Mouse (Mus musculus) liver, adult 2 months (tissue): ENCODE results near the gene Ubl7. TPM values are rescaled to one million over a fixed set of nuclear protein-coding genes. Genes with fewer than 3 reads are reported as not detected.

Source experiments
- DNase-seq: peaks from one replicate; pipeline ENCODE4 v3.0.0-alpha.2; 2011; ENCODE audit warnings: low read depth, low spot score; ENCODE audit errors: extremely low read depth
- H3K27ac ChIP-seq: fragments of 200-500 bp; replicated peaks from 2 replicates; pipeline ENCODE4 v1.5.1; 2012; ENCODE audit warnings: low read depth, mild to moderate bottlenecking, control low read depth, inconsistent platforms, low read length; ENCODE audit not compliant: insufficient read depth
- H3K27me3 ChIP-seq: fragments of 200-500 bp; 2 replicates; pipeline ENCODE4 v1.6.1; 2012; ENCODE audit warnings: mild to moderate bottlenecking, moderate library complexity, low read length, inconsistent platforms; ENCODE audit not compliant: control insufficient read depth, insufficient read depth
- H3K36me3 ChIP-seq: fragments of 200-500 bp; 2 replicates; pipeline ENCODE4 v1.6.1; 2012; ENCODE audit warnings: low read length, inconsistent platforms; ENCODE audit not compliant: control insufficient read depth, insufficient read depth
- H3K4me1 ChIP-seq: fragments of 200-500 bp; 2 replicates; pipeline ENCODE4 v1.6.1; 2011; ENCODE audit warnings: low read length; ENCODE audit not compliant: control insufficient read depth, insufficient read depth
- H3K4me3 ChIP-seq: fragments of 200-500 bp; 2 replicates; pipeline ENCODE4 v1.5.1; 2011; ENCODE audit warnings: low read depth, mild to moderate bottlenecking, control low read depth, low read length, moderate library complexity; ENCODE audit not compliant: insufficient read depth
- H3K79me2 ChIP-seq: fragments of 200-500 bp; 2 replicates; pipeline ENCODE4 v1.6.1; 2012; ENCODE audit warnings: inconsistent platforms, mild to moderate bottlenecking, low read length, moderate library complexity; ENCODE audit not compliant: control insufficient read depth, insufficient read depth
- H3K9ac ChIP-seq: fragments of 200-500 bp; 2 replicates; pipeline ENCODE4 v1.6.1; 2012; ENCODE audit warnings: low read depth, mild to moderate bottlenecking, control low read depth, inconsistent platforms, low read length
- CTCF ChIP-seq: fragments of 200-500 bp; IDR thresholded peaks from 2 replicates; pipeline ENCODE4 v1.5.1; 2011; ENCODE audit warnings: low read depth, low read length, control low read depth
- POLR2A ChIP-seq: fragments of 200-500 bp; IDR thresholded peaks from 2 replicates; pipeline ENCODE4 v1.6.1; 2011; ENCODE audit warnings: low read length, control low read depth; ENCODE audit not compliant: insufficient read depth; ENCODE audit errors: extremely low read depth
- WGBS: fragments of 180-500 bp; shearing (Covaris S2); methylation state at CpG from one replicate; pipeline ENCODE4 v1.1.7; 2018; 5-methylcytosine and 5-hydroxymethylcytosine counted together
- polyA plus RNA-seq: library from polyadenylated mRNA; depleted of rRNA; stranded (reverse); fragments of >200 nt; gene quantifications from 2 replicates; pipeline ENCODE4 v1.2.3, GENCODE M21; 2012
- total RNA-seq: library from RNA; depleted of rRNA; stranded (reverse); fragments of >200 nt; gene quantifications from 2 replicates; pipeline ENCODE4 v1.2.3, GENCODE M21; 2014

The Ubl7 gene
- total and polyA plus RNA-seq, 2 experiments, result 9.8 to 90.8 TPM

GRCm38 (mm10) chr9:57883413-57883812 is 27.4 kb upstream of the Ubl7 start:
- Histone ChIP-seq H3K9ac (no peak overlapping the region), H3K4me3 (no peak overlapping the region), H3K27me3 (no peaks in the 10 kb centered on the region), H3K36me3 (no peaks in the 10 kb centered on the region), H3K79me2 (no peaks in the 10 kb centered on the region), H3K27ac (no peak overlapping the region), H3K4me1 (no peaks in the 10 kb centered on the region)
- no peak for DNase-seq
- WGBS, result 88% methylated on average over 1 of the region's 1 CpGs
- TF ChIP-seq CTCF (no peak), POLR2A (no peak)

- Histone ChIP-seq H3K36me3 (no peaks in the 10 kb centered on the region), H3K27me3 (no peaks in the 10 kb centered on the region), H3K79me2 (no peaks in the 10 kb centered on the region), H3K9ac (no peak overlapping the region), H3K27ac (no peak overlapping the region), H3K4me3 (no peak overlapping the region; the same call in 1 of the 2 replicates), H3K4me1 (no peaks in the 10 kb centered on the region)
- peak; percentile 77 for DNase-seq
- TF ChIP-seq CTCF (no peak), POLR2A (no peak)
- WGBS, result 6% methylated on average over 6 of the region's 6 CpGs
Observed at GRCm38 (mm10) chr9:57888119-57888518, 22.7 kb upstream of the Ubl7 start.

- no peak for DNase-seq
- H3K27me3 ChIP-seq, result no peaks in the 10 kb centered on the region
- WGBS, result 53% methylated on average over 10 of the region's 10 CpGs
- TF ChIP-seq CTCF (no peak), POLR2A (no peak)
- no peak overlapping the region for H3K4me3 ChIP-seq
- H3K36me3 ChIP-seq, result no peaks in the 10 kb centered on the region
- peaks cover 6% of the 10 kb centered on the region; the same call in 1 of the 2 replicates for H3K4me1 ChIP-seq
- H3K27ac ChIP-seq, result no peak overlapping the region
- H3K9ac ChIP-seq, result no peak overlapping the region
- no peaks in the 10 kb centered on the region for H3K79me2 ChIP-seq
Observed at GRCm38 (mm10) chr9:57900478-57900877, 10.3 kb upstream of the Ubl7 start.

- H3K27ac ChIP-seq, result no peak overlapping the region
- no peaks in the 10 kb centered on the region for H3K36me3 ChIP-seq
- H3K4me3 ChIP-seq, result no peak overlapping the region
- DNase-seq, result no peak
- H3K79me2 ChIP-seq, result no peaks in the 10 kb centered on the region
- 38% methylated on average over 9 of the region's 9 CpGs for WGBS
- no peak for TF ChIP-seq CTCF
- TF ChIP-seq POLR2A, result no peak
- no peaks in the 10 kb centered on the region for H3K27me3 ChIP-seq
- peaks cover 6% of the 10 kb centered on the region; the same call in 1 of the 2 replicates for H3K4me1 ChIP-seq
- no peak overlapping the region for H3K9ac ChIP-seq
Observed at GRCm38 (mm10) chr9:57901197-57901596, 9.6 kb upstream of the Ubl7 start.

GRCm38 (mm10) chr9:57901601-57902000 is 9.2 kb upstream of the Ubl7 start:
- Histone ChIP-seq H3K79me2 (no peaks in the 10 kb centered on the region), H3K4me1 (peaks cover 6% of the 10 kb centered on the region; the same call in 1 of the 2 replicates), H3K4me3 (no peak overlapping the region), H3K9ac (no peak overlapping the region), H3K27ac (no peak overlapping the region), H3K36me3 (no peaks in the 10 kb centered on the region), H3K27me3 (no peaks in the 10 kb centered on the region)
- no peak for DNase-seq
- WGBS, result 84% methylated on average over 3 of the region's 3 CpGs
- TF ChIP-seq CTCF (no peak), POLR2A (no peak)

- TF ChIP-seq POLR2A (no peak), CTCF (no peak)
- H3K27ac ChIP-seq, result no peak overlapping the region
- WGBS, result 95% methylated on average over 4 of the region's 4 CpGs
Observed at GRCm38 (mm10) chr9:57902132-57902531, 8.6 kb upstream of the Ubl7 start.

More at GRCm38 (mm10) chr9:57902132-57902531, 8.6 kb upstream of the Ubl7 start:
- no peak overlapping the region for H3K4me3 ChIP-seq
- H3K27me3 ChIP-seq, result no peaks in the 10 kb centered on the region
- no peak overlapping the region for H3K9ac ChIP-seq
- DNase-seq, result no peak
- H3K79me2 ChIP-seq, result no peaks in the 10 kb centered on the region
- peaks cover 6% of the 10 kb centered on the region; the same call in 1 of the 2 replicates for H3K4me1 ChIP-seq
- no peaks in the 10 kb centered on the region for H3K36me3 ChIP-seq
